Mouse (Mus musculus): ENCODE data around the gene Hmgn2. TPM values are rescaled to one million over a fixed set of nuclear protein-coding genes. Genes with fewer than 3 reads are reported as not detected.
A peak's percentile ranks its signal among the peaks of the same experiment; 100 is the strongest.
"Not testable (repeated sequence)": the region's sequence is repeated elsewhere in the genome, so short reads cannot be mapped to it uniquely, and the experiment has no call there.

Hmgn2 gene
- polyA plus RNA-seq, 1 experiment from 2014 or later: 2,086 TPM

- no peak overlapping the region for H3K9ac ChIP-seq
- H3K4me3 ChIP-seq (replicated peaks): no peak overlapping the region
- no peak overlapping the region for H3K27ac ChIP-seq
- no peaks in the 10 kb centered on the region for H3K36me3 ChIP-seq
- no peaks in the 10 kb centered on the region for H3K27me3 ChIP-seq (replicated peaks)
- no peak overlapping the region for H3K4me2 ChIP-seq (replicated peaks)
- 43% methylated on average over 2 of the region's 2 CpGs for WGBS
- H3K4me1 ChIP-seq (replicated peaks): no peaks in the 10 kb centered on the region
- H3K9me3 ChIP-seq: no peaks in the 10 kb centered on the region
- no peak for ATAC-seq
These were observed 30.4 kb downstream of the Hmgn2 start for GRCm38 (mm10) chr4:133938077-133938476.

GRCm38 (mm10) chr4:133931785-133932184 lies 36.7 kb downstream of the Hmgn2 start:
- no peak for ATAC-seq
- Histone ChIP-seq H3K36me3 (no peaks in the 10 kb centered on the region), H3K4me3 (replicated peaks) (no peak overlapping the region), H3K4me2 (replicated peaks) (no peak overlapping the region), H3K4me1 (replicated peaks) (0 out of 2 replicates have a peak, but pooled peaks cover 6% of the 10 kb centered on the region), H3K9ac (no peak overlapping the region), H3K9me3 (no peaks in the 10 kb centered on the region), H3K27me3 (replicated peaks) (no peaks in the 10 kb centered on the region), H3K27ac (no peak overlapping the region)
- WGBS: 79% methylated on average over 3 of the region's 3 CpGs

- no peaks in the 10 kb centered on the region for H3K36me3 ChIP-seq
- H3K27me3 ChIP-seq (replicated peaks): no peaks in the 10 kb centered on the region
- no peak overlapping the region for H3K9ac ChIP-seq
- H3K27ac ChIP-seq: no peak overlapping the region
- no peak overlapping the region for H3K4me2 ChIP-seq (replicated peaks)
- no peak for ATAC-seq
- 18% methylated on average over 10 of the region's 10 CpGs for WGBS
- 0 out of 2 replicates have a peak, but pooled peaks cover 6% of the 10 kb centered on the region for H3K4me1 ChIP-seq (replicated peaks)
- H3K9me3 ChIP-seq: no peaks in the 10 kb centered on the region
- H3K4me3 ChIP-seq (replicated peaks): no peak overlapping the region
These were observed 37.1 kb downstream of the Hmgn2 start for GRCm38 (mm10) chr4:133931349-133931748.

- Histone ChIP-seq H3K27ac (0 out of 2 replicates have a peak overlapping the region, but pooled peaks have one; percentile 11), H3K36me3 (no peaks in the 10 kb centered on the region), H3K27me3 (replicated peaks) (no peaks in the 10 kb centered on the region), H3K4me3 (replicated peaks) (no peak overlapping the region), H3K4me2 (replicated peaks) (0 out of 2 replicates have a peak overlapping the region, but pooled peaks have one; percentile 22), H3K9me3 (no peaks in the 10 kb centered on the region), H3K4me1 (replicated peaks) (0 out of 2 replicates have a peak, but pooled peaks cover 6% of the 10 kb centered on the region), H3K9ac (no peak overlapping the region)
- no peak for ATAC-seq
- WGBS: 15% methylated on average over 7 of the region's 7 CpGs
These were observed 39.2 kb downstream of the Hmgn2 start for GRCm38 (mm10) chr4:133929278-133929670.

GRCm38 (mm10) chr4:133928576-133929277 lies 39.7 kb downstream of the Hmgn2 start:
- 0 out of 2 replicates have a peak, but pooled peaks cover 6% of the 10 kb centered on the region for H3K4me1 ChIP-seq (replicated peaks)
- H3K9me3 ChIP-seq: no peaks in the 10 kb centered on the region
- H3K36me3 ChIP-seq: no peaks in the 10 kb centered on the region
- H3K4me2 ChIP-seq (replicated peaks): 0 out of 2 replicates have a peak overlapping the region, but pooled peaks have one; percentile 22
- H3K27ac ChIP-seq: 0 out of 2 replicates have a peak overlapping the region, but pooled peaks have one; percentile 11
- no peak overlapping the region for H3K4me3 ChIP-seq (replicated peaks)
- H3K9ac ChIP-seq: no peak overlapping the region
- no peaks in the 10 kb centered on the region for H3K27me3 ChIP-seq (replicated peaks)
- ATAC-seq: no peak
- 36% methylated on average over 15 of the region's 15 CpGs for WGBS

- Histone ChIP-seq H3K27ac (no peak overlapping the region), H3K4me2 (replicated peaks) (no peak overlapping the region), H3K36me3 (no peaks in the 10 kb centered on the region), H3K4me3 (replicated peaks) (no peak overlapping the region), H3K9me3 (no peaks in the 10 kb centered on the region), H3K9ac (no peak overlapping the region), H3K27me3 (replicated peaks) (no peaks in the 10 kb centered on the region), H3K4me1 (replicated peaks) (0 out of 2 replicates have a peak, but pooled peaks cover 6% of the 10 kb centered on the region)
- ATAC-seq: no peak
- 57% methylated on average over 4 of the region's 4 CpGs for WGBS
These were observed 43.2 kb downstream of the Hmgn2 start for GRCm38 (mm10) chr4:133925204-133925603.

GRCm38 (mm10) chr4:133923743-133924142 lies 44.7 kb downstream of the Hmgn2 start:
- Histone ChIP-seq H3K27ac (no peak overlapping the region), H3K4me2 (replicated peaks) (no peak overlapping the region), H3K4me1 (replicated peaks) (no peaks in the 10 kb centered on the region), H3K27me3 (replicated peaks) (no peaks in the 10 kb centered on the region), H3K4me3 (replicated peaks) (no peak overlapping the region), H3K9ac (no peak overlapping the region), H3K9me3 (no peaks in the 10 kb centered on the region), H3K36me3 (no peaks in the 10 kb centered on the region)
- ATAC-seq: no peak
- WGBS: 92% methylated on average over 5 of the region's 5 CpGs

GRCm38 (mm10) chr4:133918093-133918825 lies 50.2 kb downstream of the Hmgn2 start:
- H3K27ac ChIP-seq; ATAC-seq; H3K9me3 ChIP-seq; H3K4me3 ChIP-seq (replicated peaks); H3K36me3 ChIP-seq; H3K27me3 ChIP-seq (replicated peaks); H3K9ac ChIP-seq; H3K4me1 ChIP-seq (replicated peaks); H3K4me2 ChIP-seq (replicated peaks): not testable (repeated sequence)
- WGBS: 90% methylated on average over 23 of the region's 23 CpGs

Other genes starting within 250 kb of the Hmgn2 start
- gene Arid1a, start 211.9 kb downstream of the Hmgn2 start, polyA plus RNA-seq (2015; fragmentation: Nextera tagmentation; extraction: Ambion mirVana): 21.6 and 24.9 TPM in 2 replicates
- 124 and 133 TPM in 2 replicates for gene Rps6ka1, start 80.9 kb downstream of the Hmgn2 start, polyA plus RNA-seq (2015; fragmentation: Nextera tagmentation; extraction: Ambion mirVana)
- gene Dhdds, start 32.3 kb upstream of the Hmgn2 start, polyA plus RNA-seq (2015; fragmentation: Nextera tagmentation; extraction: Ambion mirVana): 40.3 and 41.9 TPM in 2 replicates
- gene Lin28a, start 50.2 kb upstream of the Hmgn2 start, polyA plus RNA-seq (2015; fragmentation: Nextera tagmentation; extraction: Ambion mirVana): 0.05 and 0.10 TPM in 2 replicates
- not detected in 2 replicates for gene Zfp683, start 85.2 kb upstream of the Hmgn2 start, polyA plus RNA-seq (2015; fragmentation: Nextera tagmentation; extraction: Ambion mirVana)
- gene Crybg2, start 92.2 kb upstream of the Hmgn2 start, polyA plus RNA-seq (2015; fragmentation: Nextera tagmentation; extraction: Ambion mirVana): 14.9 and 16.6 TPM in 2 replicates
- gene Cd52, start 126.4 kb upstream of the Hmgn2 start, polyA plus RNA-seq (2015; fragmentation: Nextera tagmentation; extraction: Ambion mirVana): 27.0 and 29.7 TPM in 2 replicates
- 4.4 and 6.0 TPM in 2 replicates for gene Ubxn11, start 133.9 kb upstream of the Hmgn2 start, polyA plus RNA-seq (2015; fragmentation: Nextera tagmentation; extraction: Ambion mirVana)
- gene Sh3bgrl3, start 160.1 kb upstream of the Hmgn2 start, polyA plus RNA-seq (2015; fragmentation: Nextera tagmentation; extraction: Ambion mirVana): 362 and 375 TPM in 2 replicates
- gene Cep85, start 218.5 kb upstream of the Hmgn2 start, polyA plus RNA-seq (2015; fragmentation: Nextera tagmentation; extraction: Ambion mirVana): 90.0 and 91.6 TPM in 2 replicates
- not detected in 2 replicates for gene Gm7534, start 234.4 kb upstream of the Hmgn2 start, polyA plus RNA-seq (2015; fragmentation: Nextera tagmentation; extraction: Ambion mirVana)